Mouse (Mus musculus) lung, adult 18-20 months (tissue): ENCODE results near the gene Olfr1367.

Experiments used
- DNase-seq, 2 experiments: peaks; one replicate each; pipeline ENCODE4 v3.0.0; 2022; ENCODE audit warnings: mixed read lengths in 2 of 2

Olfr1367 gene

GRCm38 (mm10) chr13:21346610-21347009, at the start of gene Olfr1367:
Olfr1367 (plus strand) TSS chr13:21346910.
- DNase-seq: no peak

GRCm38 (mm10) chr13:21298557-21298956, 48.2 kb upstream of the Olfr1367 start:
- no peak for DNase-seq

GRCm38 (mm10) chr13:21304483-21305066, 42.1 kb upstream of the Olfr1367 start:
- no peak for DNase-seq

- no peak for DNase-seq
These were observed 36.9 kb upstream of the Olfr1367 start for GRCm38 (mm10) chr13:21309788-21310187.

GRCm38 (mm10) chr13:21311926-21312325, 34.8 kb upstream of the Olfr1367 start, which contains the start of gene Gpx6:
Gpx6 (plus strand) TSS chr13:21312125.
- no peak for DNase-seq

- DNase-seq: no peak
These were observed 33.9 kb upstream of the Olfr1367 start for GRCm38 (mm10) chr13:21312854-21313253.

- no peak for DNase-seq
These were observed 32.8 kb upstream of the Olfr1367 start for GRCm38 (mm10) chr13:21313903-21314302.

- no peak for DNase-seq
These were observed 26.4 kb upstream of the Olfr1367 start for GRCm38 (mm10) chr13:21320262-21320661.

GRCm38 (mm10) chr13:21321890-21322494, 24.7 kb upstream of the Olfr1367 start:
- no peak for DNase-seq

GRCm38 (mm10) chr13:21322509-21323375, 24.0 kb upstream of the Olfr1367 start:
- no peak for DNase-seq

- DNase-seq: no peak
These were observed 23.3 kb upstream of the Olfr1367 start for GRCm38 (mm10) chr13:21323405-21323804.

- DNase-seq: peak in 1 of 2 experiments; percentile 8
These were observed 20.5 kb upstream of the Olfr1367 start for GRCm38 (mm10) chr13:21326191-21326590.

- DNase-seq: peak; percentile 64 to 76
These were observed 20.0 kb upstream of the Olfr1367 start for GRCm38 (mm10) chr13:21326657-21327211.

GRCm38 (mm10) chr13:21327424-21327823, 19.3 kb upstream of the Olfr1367 start:
- DNase-seq: no peak

- DNase-seq: no peak
These were observed 3.9 kb downstream of the Olfr1367 start for GRCm38 (mm10) chr13:21350593-21350992.

GRCm38 (mm10) chr13:21362621-21363248, 16.0 kb downstream of the Olfr1367 start, which contains the start of gene Zscan12:
Zscan12 (plus strand) TSS chr13:21362820.
- peak; percentile 92 to 95 for DNase-seq

- DNase-seq: no peak
These were observed 17.0 kb downstream of the Olfr1367 start for GRCm38 (mm10) chr13:21363719-21364118.

- DNase-seq: no peak
These were observed 19.9 kb downstream of the Olfr1367 start for GRCm38 (mm10) chr13:21366635-21367034.

GRCm38 (mm10) chr13:21372700-21373099, 26.0 kb downstream of the Olfr1367 start:
- no peak for DNase-seq

GRCm38 (mm10) chr13:21377773-21378172, 31.1 kb downstream of the Olfr1367 start:
- DNase-seq: no peak

GRCm38 (mm10) chr13:21395211-21395610, 48.5 kb downstream of the Olfr1367 start:
- DNase-seq: no peak

- DNase-seq: no peak
These were observed 48.9 kb downstream of the Olfr1367 start for GRCm38 (mm10) chr13:21395623-21396022.

- peak in 1 of 2 experiments; percentile 9 for DNase-seq
These were observed 49.3 kb downstream of the Olfr1367 start for GRCm38 (mm10) chr13:21396048-21396447.
